Mouse (Mus musculus) lung, adult 2 months (tissue): ENCODE measurements around the gene Fam76b.

Experiments used
- CTCF ChIP-seq: fragments of 200-500 bp; IDR thresholded peaks from 2 replicates; pipeline ENCODE4 v1.5.1; 2011; ENCODE audit warnings: mild to moderate bottlenecking, low read length, control low read depth; ENCODE audit not compliant: insufficient read depth
- POLR2A ChIP-seq: fragments of 200-500 bp; IDR thresholded peaks from 2 replicates; pipeline ENCODE4 v1.6.1; 2011; ENCODE audit warnings: low read depth, mild to moderate bottlenecking, control low read depth, low read length, borderline replicate concordance; ENCODE audit errors: extremely low read depth

DNA sequence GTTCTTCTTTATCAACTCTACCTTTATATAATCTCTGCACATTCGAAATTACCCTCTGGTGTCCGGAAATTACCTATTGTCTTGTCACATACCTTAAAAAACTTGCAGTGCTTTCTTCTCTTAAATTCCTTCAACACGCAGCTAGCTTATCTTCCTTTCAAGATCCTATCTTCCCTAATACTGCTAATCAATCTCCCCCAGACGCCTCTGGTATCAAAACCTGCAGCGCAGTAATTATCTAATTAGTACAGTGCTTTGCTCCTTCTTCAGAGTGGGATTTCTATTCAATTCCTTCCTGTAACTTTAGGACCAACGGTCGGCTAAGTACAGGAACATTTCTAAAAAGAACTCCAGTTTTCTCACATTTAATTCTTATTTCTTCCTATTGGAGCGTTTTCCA lies 1.6 kb upstream of the Fam76b start:
- TF ChIP-seq POLR2A (no peak), CTCF (no peak)
